Mouse (Mus musculus) MEL (cell line): Measurements from ENCODE around the gene Zfp955b.

Experiments used
- BHLHE40 ChIP-seq: IDR thresholded peaks from 2 replicates; pipeline ENCODE4 v1.6.1; 2012; ENCODE audit warnings: low read depth, mild to moderate bottlenecking, inconsistent platforms, low read length, improper control_type of control experiment, borderline replicate concordance
- CHD1 ChIP-seq: IDR thresholded peaks from 2 replicates; pipeline ENCODE4 v1.6.1; 2012; ENCODE audit warnings: low read depth, mild to moderate bottlenecking, inconsistent platforms, low read length, improper control_type of control experiment
- CHD2 ChIP-seq: IDR thresholded peaks from 2 replicates; pipeline ENCODE4 v1.6.1; 2011; ENCODE audit warnings: low read length, improper control_type of control experiment
- CTCF ChIP-seq, 3 experiments: IDR thresholded peaks in 2 of 3; conservative IDR thresholded peaks in 1 of 3; 2 replicates each; pipeline ENCODE4 v1.5.1; 2011 to 2012; ENCODE audit warnings: low read length in 3 of 3, low read depth in 2 of 3, mild to moderate bottlenecking in 2 of 3, improper control_type of control experiment in 1 of 3, inconsistent platforms in 1 of 3, mixed read lengths in 1 of 3, moderate library complexity in 1 of 3; ENCODE audit not compliant: control insufficient read depth in 1 of 3, insufficient read depth in 1 of 3, poor library complexity in 1 of 3, severe bottlenecking in 1 of 3
- EP300 ChIP-seq, 2 experiments: IDR thresholded peaks; 2 replicates each; pipeline ENCODE4 v1.6.1; 2011; ENCODE audit warnings: improper control_type of control experiment in 2 of 2, low read length in 2 of 2, low read depth in 1 of 2, mild to moderate bottlenecking in 1 of 2
- GATA1 ChIP-seq: IDR thresholded peaks from 2 replicates; pipeline ENCODE4 v1.6.1; 2011; ENCODE audit warnings: low read depth, low read length, improper control_type of control experiment
- KAT2A ChIP-seq: conservative IDR thresholded peaks from 2 replicates; pipeline ENCODE4 v1.6.1; 2012; ENCODE audit warnings: low read depth, low read length, improper control_type of control experiment, inconsistent platforms
- MXI1 ChIP-seq: IDR thresholded peaks from 2 replicates; pipeline ENCODE4 v1.6.1; 2011; ENCODE audit warnings: mild to moderate bottlenecking, low read depth, low read length, improper control_type of control experiment
- NRF1 ChIP-seq: IDR thresholded peaks from 2 replicates; pipeline ENCODE4 v1.6.1; 2014; ENCODE audit warnings: low read depth, mild to moderate bottlenecking, inconsistent platforms, low read length, improper control_type of control experiment, moderate library complexity; ENCODE audit not compliant: poor library complexity, insufficient read depth, severe bottlenecking
- POLR2A ChIP-seq, 2 experiments: IDR thresholded peaks; 2 replicates each; pipeline ENCODE4 v1.6.1; 2011 to 2012; ENCODE audit warnings: low read length in 2 of 2, mild to moderate bottlenecking in 2 of 2, control low read depth in 1 of 2, improper control_type of control experiment in 1 of 2, low read depth in 1 of 2, moderate library complexity in 1 of 2; ENCODE audit not compliant: control insufficient read depth in 1 of 2, insufficient read depth in 1 of 2, poor library complexity in 1 of 2
- POLR2AphosphoS5 ChIP-seq: IDR thresholded peaks from 2 replicates; pipeline ENCODE4 v1.6.1; 2012; ENCODE audit warnings: low read depth, borderline replicate concordance, mild to moderate bottlenecking, inconsistent platforms, low read length, moderate library complexity, mixed read lengths
- TCF12 ChIP-seq: IDR thresholded peaks from 2 replicates; pipeline ENCODE4 v1.6.1; 2014; ENCODE audit warnings: low read depth, mild to moderate bottlenecking, inconsistent platforms, low read length, improper control_type of control experiment, moderate library complexity
- USF2 ChIP-seq, 2 experiments: IDR thresholded peaks; 2 replicates each; pipeline ENCODE4 v1.6.1; 2011 to 2012; ENCODE audit warnings: improper control_type of control experiment in 2 of 2, low read length in 2 of 2, borderline replicate concordance in 1 of 2, inconsistent platforms in 1 of 2, low read depth in 1 of 2, mild to moderate bottlenecking in 1 of 2; ENCODE audit not compliant: insufficient read depth in 1 of 2
- ZC3H11A ChIP-seq: IDR thresholded peaks from 2 replicates; pipeline ENCODE4 v1.6.1; 2012; ENCODE audit warnings: low read depth, mild to moderate bottlenecking, inconsistent platforms, low read length, improper control_type of control experiment

GRCm38 (mm10) chr17:33352981-33353380 lies 63.6 kb downstream of the Zfp955b start:
- TF ChIP-seq GATA1 = no peak
- no peak for TF ChIP-seq CTCF (IDR thresholded peaks at IDR 0.05 in 2 of 3, conservative IDR thresholded peaks at IDR 0.05 in 1 of 3; ENCODE audit: control insufficient read depth in 1 of 3, insufficient read depth in 1 of 3, low read depth in 2 of 3, low read length in 3 of 3, poor library complexity in 1 of 3, severe bottlenecking in 1 of 3)
- TF ChIP-seq MXI1 = no peak
- no peak for TF ChIP-seq KAT2A
- TF ChIP-seq CHD1 = no peak
- TF ChIP-seq TCF12 = no peak
- TF ChIP-seq USF2 (IDR thresholded peaks at IDR 0.05; ENCODE audit: borderline replicate concordance in 1 of 2, insufficient read depth in 1 of 2, low read depth in 1 of 2, low read length in 2 of 2) = no peak
- TF ChIP-seq EP300 (IDR thresholded peaks at IDR 0.05; ENCODE audit: low read depth in 1 of 2, low read length in 2 of 2) = peak in 1 of 2 experiments; percentile 17; a peak in 1 of 4 replicates
- no peak for TF ChIP-seq CHD2
- no peak for TF ChIP-seq POLR2AphosphoS5
- no peak for TF ChIP-seq ZC3H11A
- no peak for TF ChIP-seq POLR2A (IDR thresholded peaks at IDR 0.05; ENCODE audit: control insufficient read depth in 1 of 2, insufficient read depth in 1 of 2, low read depth in 1 of 2, low read length in 2 of 2, poor library complexity in 1 of 2)
- no peak for TF ChIP-seq NRF1
- no peak for TF ChIP-seq BHLHE40
